In the genomic region with DNA sequence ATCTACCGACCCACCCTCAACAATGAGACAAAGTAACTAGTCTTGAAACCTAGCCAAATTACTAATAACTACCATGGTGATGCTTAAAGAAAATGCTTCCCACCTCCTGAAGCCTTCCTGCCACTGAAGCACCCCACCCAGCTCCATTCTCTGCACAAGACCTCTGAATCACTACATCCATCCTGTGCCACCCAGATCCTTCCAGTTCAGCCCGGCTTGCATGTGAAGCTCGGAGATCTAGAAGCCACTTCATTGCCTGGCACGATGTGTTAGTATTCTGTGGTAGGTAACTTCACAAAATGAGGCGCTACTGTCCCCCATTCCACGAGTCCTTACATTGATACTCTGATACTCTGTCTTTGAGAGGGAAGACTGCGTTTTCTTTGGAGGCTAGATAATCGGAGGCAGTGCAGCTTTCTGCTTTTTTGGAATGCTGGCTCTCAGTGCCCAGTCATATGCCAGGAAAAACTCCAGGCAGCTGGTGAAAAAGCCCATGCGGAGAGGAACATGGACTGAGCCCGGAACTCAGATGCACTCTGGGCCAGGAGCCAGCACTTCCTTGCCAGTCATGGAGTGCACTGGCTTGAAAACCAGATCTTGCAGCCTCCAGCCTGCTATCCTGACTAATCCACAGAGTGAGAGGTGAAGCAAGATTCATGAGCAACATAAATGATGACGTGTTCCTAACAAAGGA, we compare ENCODE assay signal across 8 mouse cellular contexts. TPM values are rescaled to one million over a fixed set of nuclear protein-coding genes. Genes with fewer than 3 reads are reported as not detected.
DNase-seq lines count a peak whose midpoint lies in the region; ATAC-seq and TF ChIP-seq lines count a peak whose summit lies in the region.

No protein-coding gene starts in this region.

- H3K9ac ChIP-seq in midbrain, embryonic 16.5 days (ENCODE audit: low read depth, low read length), result no peak overlapping the region
- no peak overlapping the region for H3K9ac ChIP-seq in midbrain, embryonic 15.5 days
- no peak overlapping the region for H3K9ac ChIP-seq in neural tube, embryonic 15.5 days (replicated peaks)

- H3K9me3 ChIP-seq in midbrain, embryonic 16.5 days (replicated peaks; ENCODE audit: control insufficient read depth, low read length, poor library complexity, severe bottlenecking), result no peaks in the 10 kb centered on the region
- H3K9me3 ChIP-seq in midbrain, embryonic 15.5 days, result no peaks in the 10 kb centered on the region
- H3K9me3 ChIP-seq in neural tube, embryonic 15.5 days (replicated peaks), result no peaks in the 10 kb centered on the region

- no peak overlapping the region for H3K4me3 ChIP-seq in midbrain, embryonic 16.5 days (ENCODE audit: low read depth, low read length)
- no peak overlapping the region for H3K4me3 ChIP-seq in midbrain, embryonic 15.5 days
- peak overlapping the region; percentile 36; the same call in 1 of the 2 replicates for H3K4me3 ChIP-seq in layer of hippocampus, adult 2 months
- H3K4me3 ChIP-seq in neural tube, embryonic 15.5 days (replicated peaks), result no peak overlapping the region

- no peaks in the 10 kb centered on the region for H3K4me1 ChIP-seq in midbrain, embryonic 16.5 days (ENCODE audit: control insufficient read depth, insufficient read depth, low read length)
- no peaks in the 10 kb centered on the region for H3K4me1 ChIP-seq in midbrain, embryonic 15.5 days
- no peaks in the 10 kb centered on the region for H3K4me1 ChIP-seq in neural tube, embryonic 15.5 days

- peak; percentile 66; the same call in 1 of the 2 replicates for ATAC-seq in midbrain, embryonic 16.5 days
- ATAC-seq in midbrain, embryonic 15.5 days (replicated peaks), result no peak
- ATAC-seq in neural tube, embryonic 15.5 days (ENCODE audit: low FRiP score), result no peak

- DNase-seq in cerebellum, adult 11-12 months, result peak; percentile 98
- peak; percentile 83 for DNase-seq in gastrocnemius, postnatal 10 days
- peak; percentile 87 to 88 for DNase-seq in layer of hippocampus, adult 2 months (ENCODE audit: low spot score in 2 of 2)
- peak; percentile 76 to 80 for DNase-seq in right cerebral cortex, adult 2 months (ENCODE audit: low spot score in 2 of 2)
- DNase-seq in urinary bladder, postnatal 10 days (ENCODE audit: low spot score), result no peak

- no peaks in the 10 kb centered on the region for H3K27me3 ChIP-seq in midbrain, embryonic 16.5 days (ENCODE audit: control insufficient read depth, insufficient read depth, low read depth, low read length)
- no peaks in the 10 kb centered on the region for H3K27me3 ChIP-seq in midbrain, embryonic 15.5 days (replicated peaks)
- H3K27me3 ChIP-seq in neural tube, embryonic 15.5 days (replicated peaks), result no peaks in the 10 kb centered on the region

- TF ChIP-seq CTCF in layer of hippocampus, adult 2 months (conservative IDR thresholded peaks at IDR 0.05), result no peak

- 88% methylated on average over 11 of the region's 11 CpGs for WGBS in midbrain, embryonic 16.5 days
- 85% methylated on average over 11 of the region's 11 CpGs for WGBS in midbrain, embryonic 15.5 days
- 84% methylated on average over 11 of the region's 11 CpGs for WGBS in neural tube, embryonic 15.5 days

- no peak overlapping the region for H3K27ac ChIP-seq in midbrain, embryonic 16.5 days (ENCODE audit: low read length)
- no peak overlapping the region for H3K27ac ChIP-seq in midbrain, embryonic 15.5 days
- H3K27ac ChIP-seq in layer of hippocampus, adult 2 months, result peak overlapping the region; percentile 76
- H3K27ac ChIP-seq in neural tube, embryonic 15.5 days (replicated peaks), result no peak overlapping the region

- H3K36me3 ChIP-seq in midbrain, embryonic 16.5 days (ENCODE audit: control insufficient read depth, insufficient read depth, low read length), result no peaks in the 10 kb centered on the region
- no peaks in the 10 kb centered on the region for H3K36me3 ChIP-seq in midbrain, embryonic 15.5 days (replicated peaks)
- H3K36me3 ChIP-seq in neural tube, embryonic 15.5 days, result no peaks in the 10 kb centered on the region

- no peak overlapping the region for H3K4me2 ChIP-seq in midbrain, embryonic 16.5 days (ENCODE audit: low read length)
- no peak overlapping the region for H3K4me2 ChIP-seq in midbrain, embryonic 15.5 days
- no peak overlapping the region for H3K4me2 ChIP-seq in neural tube, embryonic 15.5 days

RNA-seq across cellular contexts. Expression of a gene that starts 16.5 kb away (rescaled TPM):
- polyA plus RNA-seq in midbrain, embryonic 16.5 days (2015; fragmentation: Nextera tagmentation; extraction: Ambion mirVana), result 47.9 and 52.9 TPM in 2 replicates
- polyA plus RNA-seq in midbrain, embryonic 15.5 days (2015; fragmentation: Nextera tagmentation; extraction: Ambion mirVana), result 56.6 and 58.9 TPM in 2 replicates
- 10 to 100 TPM; 22.7 to 26.7 TPM for total RNA-seq in gastrocnemius, postnatal 10 days (2021)
- 10 to 100 TPM; 51.9 to 54.5 TPM for total RNA-seq in layer of hippocampus, adult 2 months (2021)
- 42.9 and 51.1 TPM in 2 replicates for polyA plus RNA-seq in neural tube, embryonic 15.5 days (2015; fragmentation: Nextera tagmentation; extraction: Ambion mirVana)

RNA-seq across cellular contexts. Expression of a gene that starts 38.0 kb away (rescaled TPM):
- 24.1 and 26.6 TPM in 2 replicates for polyA plus RNA-seq in midbrain, embryonic 16.5 days (2015; fragmentation: Nextera tagmentation; extraction: Ambion mirVana)
- 26.5 and 28.7 TPM in 2 replicates for polyA plus RNA-seq in midbrain, embryonic 15.5 days (2015; fragmentation: Nextera tagmentation; extraction: Ambion mirVana)
- 10 to 100 TPM; 10.4 to 20.3 TPM for total RNA-seq in gastrocnemius, postnatal 10 days (2021)
- 10 to 100 TPM; 45.4 to 49.7 TPM for total RNA-seq in layer of hippocampus, adult 2 months (2021)
- 24.3 and 25.7 TPM in 2 replicates for polyA plus RNA-seq in neural tube, embryonic 15.5 days (2015; fragmentation: Nextera tagmentation; extraction: Ambion mirVana)
